Mouse (Mus musculus) neural tube, embryonic 13.5 days (tissue): Measurements from ENCODE around the gene Cenpa. TPM values are rescaled to one million over a fixed set of nuclear protein-coding genes. Genes with fewer than 3 reads are reported as not detected.
"Not testable (repeated sequence)": the region's sequence is repeated elsewhere in the genome, so short reads cannot be mapped to it uniquely, and the experiment has no call there.

Experiments
- ATAC-seq: fragments of 200-750 bp; cut with Nextera tagmentation; 2 replicates; pipeline ENCODE4 v1.8.0; 2017; ENCODE audit warnings: low read depth, mild to moderate bottlenecking, moderate TSS enrichment, moderate library complexity
- H3K27ac ChIP-seq: fragments of 300-500 bp; sonication (generic); replicated peaks from 2 replicates; pipeline ENCODE4 v1.5.1; 2015; ENCODE audit warnings: moderate library complexity, mild to moderate bottlenecking, inconsistent platforms
- H3K27me3 ChIP-seq: fragments of 300-500 bp; sonication (generic); 2 replicates; pipeline ENCODE4 v1.6.1; 2015; ENCODE audit warnings: mild to moderate bottlenecking, inconsistent platforms
- H3K36me3 ChIP-seq: fragments of 300-500 bp; sonication (generic); 2 replicates; pipeline ENCODE4 v1.6.1; 2015; ENCODE audit warnings: mild to moderate bottlenecking, inconsistent platforms
- H3K4me1 ChIP-seq: fragments of 300-500 bp; sonication (generic); replicated peaks from 2 replicates; pipeline ENCODE4 v1.6.1; 2015; ENCODE audit warnings: inconsistent platforms
- H3K4me2 ChIP-seq: fragments of 300-500 bp; sonication (generic); 2 replicates; pipeline ENCODE4 v1.6.1; 2015; ENCODE audit warnings: inconsistent platforms, mild to moderate bottlenecking, moderate library complexity
- H3K4me3 ChIP-seq: fragments of 300-500 bp; sonication (generic); 2 replicates; pipeline ENCODE4 v1.5.1; 2015; ENCODE audit warnings: mild to moderate bottlenecking, inconsistent platforms
- H3K9ac ChIP-seq: fragments of 300-500 bp; sonication (generic); 2 replicates; pipeline ENCODE4 v1.6.1; 2015; ENCODE audit warnings: moderate library complexity, mild to moderate bottlenecking, inconsistent platforms
- H3K9me3 ChIP-seq: fragments of 300-500 bp; sonication (generic); 2 replicates; pipeline ENCODE4 v1.6.1; 2016; ENCODE audit warnings: inconsistent platforms
- WGBS: fragments of 180-500 bp; shearing (Covaris S2); methylation state at CpG from one replicate; pipeline ENCODE4 v1.1.7; 2015; 5-methylcytosine and 5-hydroxymethylcytosine counted together
- polyA plus RNA-seq: library from polyadenylated mRNA; unstranded; fragments of >200 nt; fragmentation: Nextera tagmentation; extraction: Ambion mirVana; gene quantifications from 2 replicates; pipeline ENCODE4 v1.2.1, GENCODE M21; 2015

The Cenpa gene
- polyA plus RNA-seq, 1 experiment from 2014 or later, result 60.2 TPM

DNA sequence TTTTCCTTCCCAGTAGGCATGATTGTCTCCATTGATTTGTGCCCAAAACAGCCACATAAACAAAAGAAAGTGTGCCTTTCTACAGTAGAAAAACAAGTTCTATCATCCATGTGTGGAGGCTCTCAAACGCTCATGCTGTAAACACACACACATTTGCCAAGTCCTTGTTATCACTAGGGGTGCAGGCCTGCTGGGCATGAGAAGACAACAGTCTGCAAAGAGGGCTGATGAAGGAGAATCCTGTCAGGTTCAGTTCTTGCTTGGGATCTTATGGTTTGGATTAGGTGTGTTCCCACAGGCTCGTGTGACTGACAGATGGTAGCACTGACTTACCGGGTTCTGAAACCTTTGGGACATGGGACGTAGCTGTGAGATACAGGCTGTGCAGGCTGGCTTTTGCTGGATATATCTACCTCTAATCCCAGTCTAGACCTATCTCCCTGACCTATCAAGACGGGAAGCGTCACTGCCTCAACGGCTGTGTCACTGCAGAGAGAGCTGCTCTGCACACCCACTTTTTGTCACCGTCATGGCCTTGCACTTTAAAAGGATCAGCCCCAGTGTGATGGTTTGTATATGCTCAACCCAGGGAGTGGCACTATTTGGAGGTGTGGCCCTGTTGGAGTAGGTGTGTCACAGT lies 33.9 kb downstream of the Cenpa start:
- WGBS, result 86% methylated on average over 8 of the region's 8 CpGs
- H3K9ac ChIP-seq, result no peak overlapping the region
- no peak for ATAC-seq

GRCm38 (mm10) chr5:30701373-30701772 lies 34.8 kb downstream of the Cenpa start:
- 36% methylated on average over 4 of the region's 4 CpGs for WGBS
- H3K36me3 ChIP-seq, H3K4me1 ChIP-seq, H3K9me3 ChIP-seq, H3K4me2 ChIP-seq, H3K4me3 ChIP-seq, ATAC-seq, H3K27me3 ChIP-seq, H3K27ac ChIP-seq, H3K9ac ChIP-seq: not testable (repeated sequence)

More for the DNA sequence above, 33.9 kb downstream of the Cenpa start:
- H3K27ac ChIP-seq, result no peak overlapping the region
- H3K27me3 ChIP-seq, result peaks cover 3% of the 10 kb centered on the region; the same call in 1 of the 2 replicates
- H3K4me3 ChIP-seq, result no peak overlapping the region
- no peak overlapping the region for H3K4me2 ChIP-seq
- H3K36me3 ChIP-seq, result no peaks in the 10 kb centered on the region
- no peaks in the 10 kb centered on the region for H3K9me3 ChIP-seq
- no peaks in the 10 kb centered on the region for H3K4me1 ChIP-seq

GRCm38 (mm10) chr5:30701866-30702265 lies 35.3 kb downstream of the Cenpa start:
- Histone ChIP-seq H3K4me1 (no peaks in the 10 kb centered on the region), H3K4me2 (no peak overlapping the region), H3K27me3 (peaks cover 3% of the 10 kb centered on the region; the same call in 1 of the 2 replicates), H3K9ac (no peak overlapping the region), H3K4me3 (no peak overlapping the region), H3K9me3 (no peaks in the 10 kb centered on the region), H3K27ac (no peak overlapping the region), H3K36me3 (no peaks in the 10 kb centered on the region)
- no peak for ATAC-seq
- WGBS, result 97% methylated on average over 3 of the region's 3 CpGs

GRCm38 (mm10) chr5:30709744-30710383 lies 43.3 kb downstream of the Cenpa start:
- H3K4me3 ChIP-seq, result no peak overlapping the region
- H3K9me3 ChIP-seq, result no peaks in the 10 kb centered on the region
- no peaks in the 10 kb centered on the region; the same call in none of the 2 replicates for H3K27me3 ChIP-seq
- no peaks in the 10 kb centered on the region for H3K36me3 ChIP-seq
- 7% methylated on average over 13 of the region's 13 CpGs for WGBS
- peaks cover 26% of the 10 kb centered on the region for H3K4me1 ChIP-seq
- H3K9ac ChIP-seq, result no peak overlapping the region
- no peak for ATAC-seq
- H3K27ac ChIP-seq, result no peak overlapping the region
- H3K4me2 ChIP-seq, result peak overlapping the region; percentile 76

- WGBS, result 20% methylated on average over 8 of the region's 8 CpGs
- Histone ChIP-seq H3K4me3 (peak overlapping the region; percentile 87), H3K9ac (peak overlapping the region; percentile 79; the same call in 1 of the 2 replicates), H3K27me3 (no peaks in the 10 kb centered on the region; the same call in none of the 2 replicates), H3K9me3 (no peaks in the 10 kb centered on the region), H3K4me2 (peak overlapping the region; percentile 76), H3K4me1 (peaks cover 32% of the 10 kb centered on the region), H3K27ac (peak overlapping the region; percentile 95), H3K36me3 (no peaks in the 10 kb centered on the region)
- ATAC-seq, result no peak
Measured at GRCm38 (mm10) chr5:30710486-30710885, 43.9 kb downstream of the Cenpa start.

DNA sequence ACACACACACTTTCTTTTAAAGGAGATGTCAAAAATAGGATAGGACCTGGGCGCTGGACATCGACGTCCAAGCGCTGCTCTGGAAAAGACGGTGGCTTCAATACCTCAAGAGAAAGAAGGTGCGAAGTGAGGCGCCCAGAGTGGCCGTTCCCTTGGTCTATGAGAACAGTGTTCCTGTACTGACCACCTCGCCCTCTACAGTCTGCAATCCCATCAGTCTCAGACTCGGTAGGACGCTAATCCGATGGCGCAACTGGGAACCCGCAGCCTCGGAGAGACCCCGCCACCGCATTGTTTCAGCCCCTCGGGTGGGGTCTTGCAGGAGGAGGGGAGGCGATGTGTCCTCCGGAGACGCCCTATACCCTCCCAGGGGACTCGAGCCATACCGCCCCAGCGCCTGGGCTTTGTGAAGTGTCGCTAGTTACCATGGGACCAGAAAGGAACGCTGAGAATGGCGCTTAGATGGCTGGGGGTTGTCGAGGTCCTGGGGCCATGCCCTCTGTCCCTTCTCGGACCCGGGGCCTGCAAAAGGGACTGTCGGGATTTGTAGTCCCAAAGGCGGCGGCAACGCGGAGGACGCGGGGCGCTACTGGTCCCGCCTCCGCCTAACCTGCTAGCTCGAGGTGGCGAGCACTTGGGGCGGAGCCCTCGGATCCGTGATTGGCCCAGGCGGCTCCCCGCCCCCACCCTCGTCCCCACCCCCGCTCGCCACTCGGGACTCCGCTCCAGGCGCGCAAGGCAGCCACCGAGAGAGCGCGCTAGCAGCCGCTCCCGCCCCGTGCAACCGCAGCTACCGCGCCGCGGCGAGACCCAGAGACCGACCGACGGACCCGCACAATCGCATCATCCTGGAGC lies 44.8 kb downstream of the Cenpa start, which contains the start of gene Dpysl5:
Gene Dpysl5 (plus strand): TSS at position 418 of the 855 bp plus-strand sequence.
- H3K9me3 ChIP-seq, result no peaks in the 10 kb centered on the region
- H3K36me3 ChIP-seq, result 0 out of 2 replicates have a peak, but pooled peaks cover under 1% of the 10 kb centered on the region
- H3K27ac ChIP-seq, result peak within 1 kb of the TSS; percentile 95
- H3K4me2 ChIP-seq, result peak within 1 kb of the TSS; percentile 76
- under 1% methylated on average over 71 of the region's 71 CpGs for WGBS
- ATAC-seq, result peak; percentile 89
- H3K27me3 ChIP-seq, result no peaks in the 10 kb centered on the region; the same call in none of the 2 replicates
- H3K9ac ChIP-seq, result peak within 1 kb of the TSS; percentile 95
- H3K4me3 ChIP-seq, result peak within 1 kb of the TSS; percentile 87
- H3K4me1 ChIP-seq, result peaks cover 41% of the 10 kb centered on the region

DNA sequence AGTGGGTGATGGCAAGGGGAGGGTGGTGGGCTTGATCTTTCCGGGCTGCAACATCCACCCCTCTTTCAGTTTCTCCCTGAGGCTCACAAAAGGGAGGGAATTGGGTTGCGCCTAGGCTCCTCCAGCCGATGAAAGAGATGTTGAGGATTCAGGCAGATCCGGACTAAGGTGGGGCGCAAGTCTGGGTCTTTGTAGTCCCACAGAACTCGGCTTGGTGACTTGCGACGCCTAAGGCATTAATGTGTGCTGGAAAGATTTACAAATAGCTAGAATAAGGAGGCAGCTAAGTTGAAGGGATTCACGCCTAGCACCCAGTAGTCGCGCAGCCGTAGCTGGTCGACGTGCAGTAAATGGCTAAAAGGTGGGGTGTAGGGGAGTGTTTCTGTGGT lies 45.4 kb downstream of the Cenpa start:
- Histone ChIP-seq H3K27me3 (no peaks in the 10 kb centered on the region; the same call in none of the 2 replicates), H3K4me3 (peak overlapping the region; percentile 87), H3K9me3 (no peaks in the 10 kb centered on the region), H3K27ac (peak overlapping the region; percentile 95), H3K9ac (peak overlapping the region; percentile 95), H3K36me3 (0 out of 2 replicates have a peak, but pooled peaks cover 5% of the 10 kb centered on the region), H3K4me1 (peaks cover 42% of the 10 kb centered on the region), H3K4me2 (peak overlapping the region; percentile 76)
- peak; percentile 29 for ATAC-seq
- under 1% methylated on average over 14 of the region's 14 CpGs for WGBS

DNA sequence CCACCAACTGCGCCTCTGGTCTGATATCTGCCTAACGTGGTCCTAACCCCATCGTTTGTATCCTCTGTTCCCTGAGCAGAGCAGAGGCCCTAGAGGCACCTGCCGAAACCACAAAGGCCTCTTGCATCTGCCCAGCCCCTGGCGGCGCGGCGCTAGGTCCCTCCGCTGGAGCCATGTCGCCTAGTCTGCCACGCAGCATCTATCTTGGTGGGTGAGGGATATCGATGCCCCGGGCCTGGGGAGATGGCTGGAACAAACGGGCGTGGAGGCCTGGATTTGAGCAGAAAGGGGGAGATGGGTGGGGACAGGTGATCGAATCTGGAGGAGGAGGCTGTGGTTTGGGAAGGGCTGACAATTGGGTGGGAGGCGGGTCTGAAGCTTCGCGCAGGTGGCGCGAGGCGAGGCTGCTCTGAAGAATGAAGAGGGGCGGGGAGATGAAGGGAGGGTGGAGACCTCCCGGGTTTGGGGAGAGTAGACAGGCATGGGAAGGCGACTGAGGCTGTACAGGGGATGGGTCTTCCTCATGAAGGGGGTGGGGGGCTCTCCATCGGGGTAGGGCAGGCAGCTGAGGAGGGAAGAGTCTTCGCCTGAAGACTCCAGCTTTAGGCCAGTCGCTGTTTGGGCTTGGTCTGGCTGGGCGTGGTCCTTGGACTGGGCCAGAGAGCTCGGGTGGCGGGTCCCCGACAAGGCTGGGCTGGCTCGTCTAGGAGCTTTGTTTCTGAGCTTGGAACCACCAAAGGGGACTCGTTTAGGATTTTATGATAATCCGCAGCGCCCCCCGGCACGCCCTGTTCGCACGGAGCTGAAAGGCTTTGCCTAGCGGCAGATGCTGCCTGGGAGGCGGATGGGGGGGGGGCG lies 46.1 kb downstream of the Cenpa start:
- Histone ChIP-seq H3K4me3 (peak overlapping the region; percentile 87), H3K4me2 (peak overlapping the region; percentile 76), H3K4me1 (peaks cover 44% of the 10 kb centered on the region), H3K27ac (peak overlapping the region; percentile 95), H3K9ac (peak overlapping the region; percentile 95), H3K9me3 (no peaks in the 10 kb centered on the region), H3K27me3 (no peaks in the 10 kb centered on the region; the same call in none of the 2 replicates), H3K36me3 (0 out of 2 replicates have a peak, but pooled peaks cover 5% of the 10 kb centered on the region)
- peak; percentile 68 for ATAC-seq
- under 1% methylated on average over 43 of the region's 43 CpGs for WGBS

GRCm38 (mm10) chr5:30713299-30713675 lies 46.7 kb downstream of the Cenpa start:
- ATAC-seq, result peak; percentile 21
- peaks cover 49% of the 10 kb centered on the region for H3K4me1 ChIP-seq
- H3K9me3 ChIP-seq, result no peaks in the 10 kb centered on the region

DNA sequence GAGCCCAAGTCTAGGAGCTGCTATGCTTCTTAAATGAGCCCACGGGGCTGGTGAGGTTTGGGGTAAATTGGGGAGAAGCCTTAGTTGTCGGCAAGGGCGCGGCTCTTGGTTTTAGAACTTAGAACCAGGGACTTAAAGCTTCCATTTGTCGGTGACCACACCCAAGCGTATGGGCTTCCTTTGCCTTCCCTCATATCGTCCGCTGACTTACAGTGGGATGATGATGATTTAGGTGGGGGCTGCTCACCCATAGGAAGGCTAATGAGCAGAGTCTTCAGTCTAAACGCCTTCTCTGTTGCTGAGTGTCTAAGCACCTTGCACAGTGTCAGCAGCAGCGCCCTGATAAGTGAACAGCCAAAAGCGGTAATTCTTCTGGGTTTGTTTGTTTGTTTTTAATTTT lies 47.1 kb downstream of the Cenpa start:
- Histone ChIP-seq H3K27me3 (no peaks in the 10 kb centered on the region; the same call in 1 of the 2 replicates), H3K36me3 (0 out of 2 replicates have a peak, but pooled peaks cover 5% of the 10 kb centered on the region), H3K4me1 (peaks cover 53% of the 10 kb centered on the region), H3K9ac (peak overlapping the region; percentile 95), H3K27ac (peak overlapping the region; percentile 95), H3K9me3 (no peaks in the 10 kb centered on the region), H3K4me2 (peak overlapping the region; percentile 76), H3K4me3 (peak overlapping the region; percentile 87)
- 13% methylated on average over 11 of the region's 11 CpGs for WGBS
- no peak for ATAC-seq

More at GRCm38 (mm10) chr5:30713299-30713675, 46.7 kb downstream of the Cenpa start:
- Histone ChIP-seq H3K4me3 (peak overlapping the region; percentile 87), H3K36me3 (0 out of 2 replicates have a peak, but pooled peaks cover 5% of the 10 kb centered on the region), H3K4me2 (peak overlapping the region; percentile 76), H3K27me3 (no peaks in the 10 kb centered on the region; the same call in none of the 2 replicates), H3K9ac (peak overlapping the region; percentile 95), H3K27ac (peak overlapping the region; percentile 95)
- WGBS, result 0% methylated on average over 20 of the region's 20 CpGs

GRCm38 (mm10) chr5:30716311-30716710 lies 49.7 kb downstream of the Cenpa start:
- Histone ChIP-seq H3K4me3 (no peak overlapping the region), H3K4me1 (peaks cover 53% of the 10 kb centered on the region)
- no peak for ATAC-seq

More at GRCm38 (mm10) chr5:30716311-30716710, 49.7 kb downstream of the Cenpa start:
- Histone ChIP-seq H3K9ac (no peak overlapping the region), H3K27ac (no peak overlapping the region), H3K27me3 (no peaks in the 10 kb centered on the region), H3K36me3 (peaks cover 17% of the 10 kb centered on the region), H3K4me2 (no peak overlapping the region), H3K9me3 (no peaks in the 10 kb centered on the region)
- WGBS, result 95% methylated on average over 2 of the region's 2 CpGs
